Mouse (Mus musculus) adrenal gland, adult 18-20 months (tissue): ENCODE measurements at regions not wholly inside any gene's neighbourhood (a gene's known extent, or its start where the extent isn't known, plus 50 kb on each side); places are given as distances from the start of the nearest gene placed in this dataset.
A peak's percentile ranks its signal among the peaks of the same experiment; 100 is the strongest.

ENCODE experiments used
- DNase-seq, 2 experiments: peaks; one replicate each; pipeline ENCODE4 v3.0.0; 2021 to 2022; ENCODE audit warnings: low spot score in 2 of 2

- no peak for DNase-seq
Observed at GRCm38 (mm10) chr2:50796087-50796486, 352.8 kb downstream of the Rnd3 start.

DNA sequence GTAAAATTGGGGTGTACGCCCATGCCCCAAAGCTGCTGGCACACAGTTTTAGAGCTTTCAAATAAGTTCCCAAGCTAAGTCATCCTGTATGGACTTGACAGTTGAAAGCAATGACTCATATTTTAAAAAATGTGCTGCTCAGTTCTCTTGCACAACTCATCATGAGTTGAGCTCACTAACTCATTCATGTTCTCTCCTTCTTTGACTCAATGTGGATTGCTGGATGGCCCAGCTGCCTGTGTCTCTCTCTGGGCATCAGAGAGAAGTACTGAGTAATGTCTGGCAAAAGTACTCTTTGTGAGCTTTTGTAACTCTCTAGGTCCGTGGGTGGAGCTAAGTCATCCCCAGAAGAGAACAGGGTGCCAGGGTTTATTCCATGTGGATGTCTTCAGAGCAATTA is 355.3 kb downstream of the Rnd3 start:
- DNase-seq: peak in 1 of 2 experiments; percentile 12

DNA sequence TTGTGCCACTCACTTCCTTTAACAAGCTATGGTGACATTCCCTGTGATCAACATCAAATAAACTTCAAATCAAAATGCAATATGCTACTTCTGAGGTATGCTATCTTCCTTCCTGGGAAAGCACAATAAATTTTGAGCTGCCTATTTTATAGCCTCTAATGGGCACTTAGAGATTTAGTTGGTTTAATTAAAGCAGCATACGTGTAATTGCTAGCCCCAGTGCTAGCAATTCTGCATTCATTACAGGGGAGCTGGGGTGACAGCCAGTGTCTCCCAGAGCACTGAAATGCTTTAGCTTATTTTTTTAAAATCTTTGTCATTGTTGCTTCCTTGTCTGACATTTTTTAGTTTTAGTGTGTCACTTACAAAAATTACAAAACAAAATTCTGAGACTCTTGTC is 355.8 kb downstream of the Rnd3 start:
- no peak for DNase-seq

DNA sequence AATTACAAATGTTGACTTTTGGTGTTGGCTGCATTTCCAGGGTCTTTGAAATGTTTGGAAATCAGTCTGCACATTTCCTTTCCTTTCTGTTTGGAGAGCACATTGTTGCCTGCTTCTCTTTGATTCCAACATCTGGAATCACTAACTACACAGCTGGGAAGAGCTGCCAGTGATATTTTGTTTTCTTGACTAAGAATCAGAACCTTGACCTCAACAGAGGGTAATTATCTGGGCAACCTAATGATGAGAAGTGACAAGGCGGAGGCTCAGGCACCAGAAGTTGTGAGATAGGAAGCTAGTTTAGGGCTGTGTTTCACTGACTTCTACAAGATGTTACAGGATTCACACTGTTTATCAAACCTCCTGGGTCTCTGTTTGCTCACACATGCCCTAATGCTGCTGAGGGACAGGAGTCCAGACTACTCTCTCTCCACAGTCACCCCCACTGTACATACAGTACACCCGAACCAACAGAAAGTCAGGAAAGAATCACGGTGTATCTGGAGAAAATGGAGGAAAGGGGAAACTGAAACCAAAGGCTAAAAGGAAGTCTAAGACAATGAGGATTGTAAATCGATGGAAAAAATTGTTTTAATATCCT is 359.8 kb downstream of the Rnd3 start:
- no peak for DNase-seq

GRCm38 (mm10) chr2:50772101-50772500 is 376.8 kb downstream of the Rnd3 start:
- no peak for DNase-seq

DNA sequence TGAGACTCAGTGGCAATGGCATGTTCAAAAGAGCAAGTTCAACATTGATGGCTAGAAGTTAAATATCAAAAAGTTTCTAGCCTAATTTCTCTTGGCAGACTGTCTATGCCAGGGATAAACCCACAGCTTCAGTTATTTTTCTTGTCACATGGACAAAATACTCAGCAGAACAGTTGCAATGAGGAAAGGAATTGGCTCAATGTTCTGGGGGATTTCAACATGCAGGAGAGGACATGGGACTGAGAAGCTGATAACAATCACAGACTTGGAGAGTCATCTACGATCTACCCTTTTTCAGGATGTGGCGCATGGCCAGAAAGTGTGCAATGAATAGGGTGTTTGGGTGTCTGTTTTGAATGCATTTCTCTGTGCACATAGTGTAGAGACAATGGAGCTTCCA is 389.9 kb downstream of the Rnd3 start:
- no peak for DNase-seq

DNA sequence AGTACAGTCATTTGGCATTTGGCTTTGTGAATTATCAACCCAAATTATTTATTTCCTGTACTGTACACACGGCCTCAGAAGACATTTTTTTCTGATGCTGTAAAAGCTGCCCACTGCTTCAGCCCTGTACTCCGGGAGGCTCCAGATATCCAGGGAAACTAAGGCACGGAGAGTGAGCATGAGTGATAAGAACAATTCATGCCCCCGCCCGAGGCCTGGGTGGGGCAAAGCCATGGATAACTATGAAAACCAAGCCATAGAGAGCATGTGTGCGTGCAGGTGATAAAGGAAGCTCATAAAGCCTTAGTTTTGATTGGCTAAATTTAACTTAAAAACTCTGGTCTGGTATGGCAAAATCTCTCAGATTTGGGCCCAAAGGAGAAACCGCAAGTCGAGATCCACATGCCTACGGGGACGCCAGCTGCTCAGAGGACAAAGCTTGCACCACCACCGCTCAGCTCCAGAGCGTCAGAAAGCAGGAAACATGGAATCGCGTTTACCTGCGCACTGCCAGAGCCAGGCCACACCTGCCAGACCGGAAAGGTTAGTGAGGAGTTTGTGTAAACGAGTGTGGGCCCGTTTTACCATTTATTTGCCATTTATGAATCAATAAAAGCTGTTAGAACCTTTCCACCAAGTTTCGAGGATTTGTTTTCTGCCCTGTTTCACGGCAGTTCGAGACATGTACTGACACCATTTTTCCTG is 390.9 kb downstream of the Rnd3 start:
- DNase-seq: no peak

GRCm38 (mm10) chr2:50755616-50756450 is 393.1 kb downstream of the Rnd3 start:
- no peak for DNase-seq

GRCm38 (mm10) chr2:50755160-50755559 is 393.8 kb downstream of the Rnd3 start:
- DNase-seq: no peak

- DNase-seq: no peak
Observed at GRCm38 (mm10) chr2:50752408-50752807, 396.5 kb downstream of the Rnd3 start.

DNA sequence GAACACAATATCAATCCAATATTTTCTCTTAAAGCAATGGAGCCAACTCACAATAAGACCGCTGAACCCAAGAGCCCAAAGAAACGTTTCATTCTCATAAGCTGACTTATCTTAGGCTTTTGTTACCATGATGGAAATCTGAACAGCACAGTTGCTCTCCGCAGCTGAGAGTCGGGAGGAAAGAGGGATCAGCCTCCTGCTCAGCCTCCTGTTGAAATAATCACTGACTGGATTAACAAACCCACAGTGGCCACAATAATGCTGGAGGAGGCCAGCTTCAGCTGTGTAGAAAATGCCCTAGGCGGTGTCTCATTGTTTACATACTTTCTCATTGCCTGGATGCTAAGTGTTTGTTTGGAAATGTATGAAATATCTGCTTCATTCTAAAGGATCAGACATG is 398.1 kb downstream of the Rnd3 start:
- no peak for DNase-seq

DNA sequence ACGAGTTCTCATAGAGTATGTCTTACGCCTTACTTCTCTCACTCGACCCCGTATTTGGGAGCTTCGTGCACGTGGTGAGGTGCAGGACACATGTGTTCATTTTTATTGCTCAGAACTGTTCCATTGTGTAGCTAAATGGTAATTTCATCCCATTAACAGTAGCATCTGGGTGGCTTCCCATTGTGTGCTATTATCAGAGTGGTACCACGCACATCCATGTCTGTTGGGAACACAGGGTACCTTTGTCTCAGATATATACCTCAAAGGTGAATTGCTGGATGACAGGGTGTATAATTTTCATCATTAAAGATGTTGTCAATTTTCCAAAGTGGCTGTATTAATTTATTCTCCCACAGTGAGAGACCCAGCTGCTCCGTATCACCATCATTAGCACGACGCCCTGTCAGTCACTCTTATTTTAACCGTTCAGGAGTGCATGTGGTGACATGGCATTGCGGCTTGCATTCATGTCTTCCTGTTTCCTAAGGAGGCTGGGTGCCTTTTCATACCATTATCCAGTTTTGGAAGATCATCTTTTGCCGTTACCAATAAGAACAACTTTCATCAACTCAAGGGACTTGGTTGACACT is 404.2 kb downstream of the Rnd3 start:
- no peak for DNase-seq

- DNase-seq: no peak
Observed at GRCm38 (mm10) chr2:50743785-50744258, 405.1 kb downstream of the Rnd3 start.

GRCm38 (mm10) chr2:50742421-50742820 is 406.5 kb downstream of the Rnd3 start:
- DNase-seq: no peak

DNA sequence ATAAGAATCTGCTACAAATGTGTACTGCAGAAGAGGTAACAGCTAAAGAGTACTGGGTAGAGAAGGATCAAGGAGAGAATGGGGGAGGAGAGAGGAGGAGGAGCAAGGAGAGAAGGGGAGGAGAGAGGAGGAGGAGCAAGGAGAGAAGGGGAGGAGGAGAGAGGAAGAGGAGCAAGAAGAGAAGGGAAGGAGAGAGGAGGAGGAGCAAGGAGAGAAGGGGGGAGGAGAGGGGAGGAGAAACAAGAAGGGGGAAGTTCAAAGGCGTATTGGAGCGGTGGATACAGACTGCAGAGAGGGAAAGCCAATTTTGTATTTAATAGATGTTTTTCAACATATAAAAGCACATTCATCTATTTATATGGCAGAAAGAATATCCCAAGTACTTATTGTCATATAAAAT is 407.6 kb downstream of the Rnd3 start:
- no peak for DNase-seq

DNA sequence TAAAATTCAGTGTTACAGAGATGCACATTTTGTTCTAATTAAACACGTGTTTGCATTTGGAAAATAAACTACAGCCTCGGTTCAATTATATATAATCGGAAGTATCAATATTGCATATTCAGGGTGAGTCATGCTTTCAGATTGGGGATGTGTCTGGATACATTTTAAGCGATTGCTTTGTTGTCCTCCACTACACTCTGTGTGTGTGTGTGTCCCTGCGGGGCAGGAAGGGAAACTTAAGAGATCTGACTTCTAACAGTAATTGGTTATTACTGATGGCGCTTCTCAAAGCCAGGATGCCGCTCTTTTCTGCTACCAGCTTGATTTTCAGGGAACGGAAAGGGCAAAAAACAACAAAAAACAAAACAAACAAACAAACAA is 409.3 kb downstream of the Rnd3 start:
- DNase-seq: no peak

DNA sequence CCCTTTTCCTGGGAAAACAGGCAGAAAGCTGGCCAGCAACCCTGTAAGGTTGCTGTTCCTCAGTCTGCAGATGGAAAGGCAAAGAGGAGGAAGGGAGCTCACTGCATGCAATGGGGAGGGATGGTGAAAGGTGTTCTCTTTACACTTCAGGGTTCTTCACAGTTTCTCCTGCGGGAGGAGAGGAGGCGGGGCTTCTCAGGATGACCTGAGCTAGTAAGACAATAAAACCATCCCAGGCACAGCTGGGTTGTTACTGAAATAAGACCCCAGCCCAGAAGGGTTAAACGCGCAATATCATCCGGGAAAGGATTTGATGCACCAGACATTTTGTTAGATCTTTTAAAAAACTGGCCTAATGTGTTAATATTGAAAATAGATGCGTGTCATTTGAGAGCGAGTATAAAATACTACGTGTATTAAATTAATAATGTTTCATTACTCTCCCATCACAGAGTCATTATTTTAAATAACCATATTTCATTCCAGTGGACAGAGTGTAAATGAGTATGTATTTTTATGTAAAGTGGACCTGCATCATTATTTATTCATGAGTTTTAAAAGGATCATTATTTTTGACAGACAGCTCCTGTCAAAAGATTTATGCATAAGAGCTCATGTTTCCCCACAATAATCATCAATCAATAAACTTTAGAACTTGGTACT is 409.8 kb downstream of the Rnd3 start:
- no peak for DNase-seq

DNA sequence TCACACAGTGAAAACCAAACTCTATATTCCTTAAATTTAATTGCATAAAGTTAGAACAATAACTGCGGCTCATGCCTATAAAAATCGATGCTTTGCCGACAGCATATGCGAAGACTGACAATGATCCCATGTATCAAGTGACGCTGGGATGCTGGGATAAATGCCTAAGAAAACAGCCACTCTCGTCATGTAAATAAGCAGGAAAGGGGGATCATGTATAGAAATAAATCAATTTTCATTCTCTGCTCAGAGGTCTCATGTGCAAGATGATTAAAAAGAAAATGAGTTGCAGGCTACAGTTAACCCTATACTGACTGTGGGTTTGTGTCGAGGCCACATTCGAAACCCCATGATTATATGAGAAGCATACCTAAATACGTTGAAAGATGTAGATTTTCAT is 411.2 kb downstream of the Rnd3 start:
- no peak for DNase-seq

DNA sequence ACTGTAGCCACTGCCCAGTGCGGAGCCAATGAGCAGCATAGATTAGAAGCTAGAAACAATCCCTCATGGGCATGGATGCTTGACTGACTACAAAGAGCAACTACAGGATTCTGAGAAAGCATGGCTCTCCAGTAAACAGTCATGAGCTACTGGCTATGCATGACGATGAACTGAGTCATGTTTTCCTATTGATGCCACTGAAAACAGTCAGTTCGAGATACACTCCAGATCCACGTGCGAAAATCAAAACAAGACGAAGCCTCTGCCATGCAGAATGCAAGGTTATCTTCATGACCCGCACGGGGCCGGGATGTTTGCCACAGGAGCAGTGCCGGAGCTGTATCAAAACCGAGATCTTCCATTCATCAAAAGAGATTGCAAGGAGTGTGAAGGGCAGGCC is 413.9 kb downstream of the Rnd3 start:
- no peak for DNase-seq

DNA sequence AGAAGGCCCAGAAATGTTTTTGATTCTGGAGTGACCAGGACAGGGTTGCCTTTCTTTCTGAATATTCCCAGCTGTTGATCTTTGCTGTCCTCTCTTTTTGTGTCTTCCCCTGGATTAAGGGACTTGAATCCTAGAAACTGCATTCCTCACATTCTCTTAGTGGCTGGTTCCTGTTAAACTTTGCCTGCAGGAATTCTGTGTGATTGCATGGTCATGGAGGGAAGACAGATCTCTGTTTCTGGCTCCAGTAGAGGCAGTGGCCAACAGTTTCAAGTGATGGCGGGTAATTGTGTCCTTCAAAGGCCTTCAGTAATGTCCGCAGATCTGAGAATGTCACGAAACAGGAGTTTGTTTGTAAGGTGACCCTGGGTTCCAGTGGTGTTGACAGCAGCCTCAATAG is 410.1 kb upstream of the Mmadhc start:
- DNase-seq: no peak

- DNase-seq: no peak
Observed at GRCm38 (mm10) chr2:50704297-50704696, 407.7 kb upstream of the Mmadhc start.
